Mouse (Mus musculus) limb, embryonic 12.5 days (tissue): ENCODE data around the gene Vmn1r47. TPM values are rescaled to one million over a fixed set of nuclear protein-coding genes. Genes with fewer than 3 reads are reported as not detected.
"Not testable (repeated sequence)": the region's sequence is repeated elsewhere in the genome, so short reads cannot be mapped to it uniquely, and the experiment has no call there.

ENCODE experiments used
- ATAC-seq: fragments of 200-750 bp; cut with Nextera tagmentation; 2 replicates; pipeline ENCODE4 v1.8.0; 2017; ENCODE audit warnings: low read depth, moderate TSS enrichment; ENCODE audit not compliant: insufficient number of reproducible peaks, insufficient read depth, low FRiP score, low TSS enrichment
- H3K27ac ChIP-seq: fragments of 300-500 bp; sonication (generic); 2 replicates; pipeline ENCODE4 v1.5.1; 2016; ENCODE audit warnings: mild to moderate bottlenecking, moderate library complexity
- H3K27me3 ChIP-seq: fragments of 300-500 bp; sonication (generic); 2 replicates; pipeline ENCODE4 v1.6.1; 2016; ENCODE audit warnings: mild to moderate bottlenecking, moderate library complexity
- H3K36me3 ChIP-seq: fragments of 300-500 bp; sonication (generic); 2 replicates; pipeline ENCODE4 v1.6.1; 2016; ENCODE audit warnings: mild to moderate bottlenecking, moderate library complexity
- H3K4me1 ChIP-seq: fragments of 300-500 bp; sonication (generic); replicated peaks from 2 replicates; pipeline ENCODE4 v1.6.1; 2016
- H3K4me2 ChIP-seq: fragments of 300-500 bp; sonication (generic); 2 replicates; pipeline ENCODE4 v1.6.1; 2016; ENCODE audit warnings: mild to moderate bottlenecking, moderate library complexity
- H3K4me3 ChIP-seq: fragments of 300-500 bp; sonication (generic); replicated peaks from 2 replicates; pipeline ENCODE4 v1.5.1; 2016; ENCODE audit warnings: mild to moderate bottlenecking
- H3K9ac ChIP-seq: fragments of 300-500 bp; sonication (generic); replicated peaks from 2 replicates; pipeline ENCODE4 v1.6.1; 2016; ENCODE audit warnings: mild to moderate bottlenecking, moderate library complexity
- H3K9me3 ChIP-seq: fragments of 300-500 bp; sonication (generic); 2 replicates; pipeline ENCODE4 v1.6.1; 2016; ENCODE audit warnings: mild to moderate bottlenecking, moderate library complexity
- WGBS: fragments of 180-500 bp; shearing (Covaris S2); methylation state at CpG from one replicate; pipeline ENCODE4 v1.1.7; 2016; 5-methylcytosine and 5-hydroxymethylcytosine counted together
- polyA plus RNA-seq: library from polyadenylated mRNA; unstranded; fragments of >200 nt; fragmentation: Nextera tagmentation; extraction: Ambion mirVana; gene quantifications from 2 replicates; pipeline ENCODE4 v1.2.1, GENCODE M21; 2016

Gene Vmn1r47
- not detected in 2 replicates for polyA plus RNA-seq

DNA sequence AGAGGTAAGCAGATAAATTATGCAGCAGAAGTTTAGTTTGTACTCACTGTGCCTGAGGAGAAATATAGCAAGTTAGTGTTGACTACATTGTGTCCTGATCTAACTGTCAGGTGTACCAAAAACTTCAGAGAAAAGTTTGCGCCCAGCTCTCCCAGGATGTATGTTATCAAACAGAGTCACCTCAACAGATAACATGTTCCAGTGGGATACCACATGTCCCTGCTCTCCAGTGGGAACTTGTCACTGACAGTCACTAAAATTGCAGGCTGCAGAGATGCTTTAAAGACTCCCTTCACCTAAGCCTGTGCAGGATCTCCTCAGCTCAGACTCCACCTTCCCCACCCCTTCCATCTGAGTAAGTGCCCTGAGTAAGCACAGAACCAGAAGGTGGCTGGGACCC, at the start of gene Vmn1r47:
Gene Vmn1r47, plus strand, starts transcription at position 301 of the 400 bp plus-strand sequence.
- H3K9me3 ChIP-seq, H3K4me1 ChIP-seq, H3K4me2 ChIP-seq, H3K27ac ChIP-seq, H3K9ac ChIP-seq, H3K4me3 ChIP-seq, H3K27me3 ChIP-seq, ATAC-seq, H3K36me3 ChIP-seq: not testable (repeated sequence)
- 97% methylated on average over 1 of the region's 1 CpGs for whole genome bisulfite sequencing

- no peak for ATAC-seq
- H3K27me3 ChIP-seq = no peaks in the 10 kb centered on the region
- no peaks in the 10 kb centered on the region for H3K4me1 ChIP-seq
- no peak overlapping the region for H3K4me2 ChIP-seq
- H3K9me3 ChIP-seq = peaks cover 10% of the 10 kb centered on the region; the same call in 1 of the 2 replicates
- H3K36me3 ChIP-seq = no peaks in the 10 kb centered on the region
- no peak overlapping the region for H3K27ac ChIP-seq
- H3K9ac ChIP-seq = no peak overlapping the region
- H3K4me3 ChIP-seq = no peak overlapping the region
These were observed 49.6 kb upstream of the Vmn1r47 start for GRCm38 (mm10) chr6:89966341-89966740.

GRCm38 (mm10) chr6:89969013-89969412, 46.9 kb upstream of the Vmn1r47 start, which contains the start of gene Vmn1r46:
Gene Vmn1r46 (plus strand): TSS chr6:89969313.
- 62% methylated on average over 2 of the region's 2 CpGs for WGBS
- no peaks in the 10 kb centered on the region for H3K4me1 ChIP-seq

DNA sequence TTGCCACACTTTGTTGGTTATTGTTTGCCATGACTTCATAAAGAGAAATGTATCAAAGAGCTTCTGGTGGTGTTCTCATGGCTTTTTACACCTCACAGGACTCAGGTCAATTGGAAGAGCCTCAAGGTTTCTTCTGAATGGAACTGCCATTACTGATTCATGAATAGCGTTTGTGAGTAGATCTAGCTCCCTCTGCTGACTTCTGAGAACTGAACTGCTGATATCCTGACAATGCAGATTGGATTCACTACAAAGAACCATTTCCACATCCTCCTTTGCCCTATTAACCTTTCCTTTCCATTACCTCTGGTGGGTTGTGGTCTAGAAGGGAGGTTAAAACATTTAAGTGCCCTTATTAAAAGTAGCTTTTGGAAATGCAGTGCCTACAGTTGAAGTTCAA, 30.0 kb upstream of the Vmn1r47 start:
- Histone ChIP-seq H3K27me3 (no peaks in the 10 kb centered on the region), H3K27ac (no peak overlapping the region), H3K9me3 (peaks cover 18% of the 10 kb centered on the region), H3K4me2 (no peak overlapping the region), H3K4me3 (no peak overlapping the region), H3K36me3 (no peaks in the 10 kb centered on the region), H3K4me1 (no peaks in the 10 kb centered on the region), H3K9ac (no peak overlapping the region)
- no peak for ATAC-seq
- 27% methylated on average over 1 of the region's 1 CpGs for WGBS

More at GRCm38 (mm10) chr6:89969013-89969412, 46.9 kb upstream of the Vmn1r47 start, which contains the start of gene Vmn1r46:
- peaks cover 20% of the 10 kb centered on the region for H3K9me3 ChIP-seq
- no peak within 1 kb of the TSS for H3K4me3 ChIP-seq
- H3K27me3 ChIP-seq = no peaks in the 10 kb centered on the region
- ATAC-seq = no peak
- H3K36me3 ChIP-seq = no peaks in the 10 kb centered on the region
- H3K27ac ChIP-seq = no peak within 1 kb of the TSS
- no peak within 1 kb of the TSS for H3K9ac ChIP-seq
- no peak within 1 kb of the TSS for H3K4me2 ChIP-seq

GRCm38 (mm10) chr6:90036741-90037140, 20.8 kb downstream of the Vmn1r47 start, which contains the start of gene Vmn1r48:
Gene Vmn1r48 (minus strand): TSS chr6:90036841.
- not testable (repeated sequence) for H3K4me2 ChIP-seq, H3K9ac ChIP-seq, H3K4me3 ChIP-seq, ATAC-seq, H3K27ac ChIP-seq, H3K36me3 ChIP-seq, H3K4me1 ChIP-seq, H3K27me3 ChIP-seq, H3K9me3 ChIP-seq
- WGBS = no CpG with 5 or more reads among the region's 2 CpGs

Other genes with a start within 250 kb of the Vmn1r47 start
- gene Vmn1r42, start 139.7 kb upstream of the Vmn1r47 start, polyA plus RNA-seq = not detected in 2 replicates
- not detected in 2 replicates for gene Vmn1r43, start 139.7 kb upstream of the Vmn1r47 start, polyA plus RNA-seq
- gene Vmn1r44, start 132.5 kb upstream of the Vmn1r47 start, polyA plus RNA-seq = not detected in 2 replicates
- not detected in 2 replicates for gene Vmn1r45, start 75.5 kb upstream of the Vmn1r47 start, polyA plus RNA-seq
- gene Vmn1r46, start 46.8 kb upstream of the Vmn1r47 start, polyA plus RNA-seq = not detected in 2 replicates
- not detected in 2 replicates for gene Vmn1r48, start 20.7 kb downstream of the Vmn1r47 start, polyA plus RNA-seq
- gene Vmn1r49, start 62.4 kb downstream of the Vmn1r47 start, polyA plus RNA-seq = not detected in 2 replicates
- gene Vmn1r50, start 85.3 kb downstream of the Vmn1r47 start, polyA plus RNA-seq = not detected in 2 replicates
- not detected in 2 replicates for gene Vmn1r51, start 106.4 kb downstream of the Vmn1r47 start, polyA plus RNA-seq
- gene Vmn1r52, start 158.7 kb downstream of the Vmn1r47 start, polyA plus RNA-seq = not detected in 2 replicates
- not detected in 2 replicates for gene V1ra8, start 186.6 kb downstream of the Vmn1r47 start, polyA plus RNA-seq
- not detected in 2 replicates for gene Vmn1r53, start 208.3 kb downstream of the Vmn1r47 start, polyA plus RNA-seq
- gene Vmn1r54, start 230.2 kb downstream of the Vmn1r47 start, polyA plus RNA-seq = not detected in 2 replicates